Comparison of ENCODE assay signal across 13 mouse cellular contexts in the genomic region with DNA sequence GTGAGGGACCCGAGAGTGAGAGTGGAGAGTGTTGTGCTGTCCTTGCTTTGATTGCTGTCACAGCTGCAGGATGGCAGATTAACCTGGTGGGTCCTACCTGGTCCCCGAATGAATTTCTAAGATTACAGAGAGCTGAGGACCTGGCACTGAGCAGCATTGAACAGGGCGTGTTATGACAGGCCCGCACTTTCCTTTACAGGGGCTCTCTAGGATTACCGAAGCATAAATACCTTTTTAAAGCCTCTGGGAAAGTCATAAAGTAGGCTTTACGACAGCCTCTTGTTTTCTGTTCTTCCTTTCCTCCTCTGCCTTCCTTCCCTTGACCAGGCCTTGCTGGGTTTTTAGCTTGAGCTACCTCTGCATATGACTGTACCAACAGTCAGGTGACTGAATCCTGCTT.
DNase-seq lines count a peak whose midpoint lies in the region; ATAC-seq and TF ChIP-seq lines count a peak whose summit lies in the region.
"Had no signal": no experiment of that assay in that cellular context is flagged by ENCODE, and none has a peak within 500 bp of the region (broad histone marks: within the 10 kb centered on the region; RNA-seq: fewer than 3 reads in every experiment).

No protein-coding gene starts in this region.

- H3K36me3 ChIP-seq in heart, embryonic 13.5 days: no peaks in the 10 kb centered on the region
- no peaks in the 10 kb centered on the region for H3K36me3 ChIP-seq in heart, embryonic 12.5 days
- H3K36me3 ChIP-seq in lung, embryonic 16.5 days (ENCODE audit: control insufficient read depth, insufficient read depth, low read length): no peaks in the 10 kb centered on the region
- H3K36me3 ChIP-seq in intestine, postnatal 0 days (ENCODE audit: control insufficient read depth, insufficient read depth): no peaks in the 10 kb centered on the region
- H3K36me3 ChIP-seq in stomach, postnatal 0 days (ENCODE audit: control insufficient read depth, insufficient read depth, low read length): no peaks in the 10 kb centered on the region

- H3K4me2 ChIP-seq in heart, embryonic 13.5 days: no peak overlapping the region
- no peak overlapping the region for H3K4me2 ChIP-seq in heart, embryonic 12.5 days
- H3K4me2 ChIP-seq in lung, embryonic 16.5 days (ENCODE audit: low read depth, low read length): no peak overlapping the region
- H3K4me2 ChIP-seq in intestine, postnatal 0 days (replicated peaks; ENCODE audit: low read depth): no peak overlapping the region
- H3K4me2 ChIP-seq in stomach, postnatal 0 days (replicated peaks; ENCODE audit: low read depth): no peak overlapping the region

- 75% methylated on average over 6 of the region's 6 CpGs for WGBS in heart, embryonic 13.5 days
- 78% methylated on average over 6 of the region's 6 CpGs for WGBS in heart, embryonic 12.5 days
- 67% methylated on average over 6 of the region's 6 CpGs for WGBS in lung, embryonic 16.5 days
- 27% methylated on average over 6 of the region's 6 CpGs for whole genome bisulfite sequencing in intestine, postnatal 0 days
- WGBS in stomach, postnatal 0 days: 27% methylated on average over 6 of the region's 6 CpGs

- H3K4me3 ChIP-seq in heart, embryonic 13.5 days: no peak overlapping the region
- H3K4me3 ChIP-seq in heart, embryonic 12.5 days: no peak overlapping the region
- no peak overlapping the region for H3K4me3 ChIP-seq in lung, embryonic 16.5 days (ENCODE audit: low read length)
- no peak overlapping the region for H3K4me3 ChIP-seq in intestine, postnatal 0 days (ENCODE audit: low read depth, low read length)
- no peak overlapping the region for H3K4me3 ChIP-seq in stomach, postnatal 0 days (ENCODE audit: low read depth, low read length)

- peak overlapping the region; percentile 13 for H3K27ac ChIP-seq in heart, embryonic 13.5 days (replicated peaks)
- no peak overlapping the region for H3K27ac ChIP-seq in heart, embryonic 12.5 days (ENCODE audit: poor library complexity, severe bottlenecking)
- H3K27ac ChIP-seq in lung, embryonic 16.5 days (ENCODE audit: low read length): peak overlapping the region; percentile 71
- peak overlapping the region; percentile 41 for H3K27ac ChIP-seq in intestine, postnatal 0 days (ENCODE audit: low read depth, low read length)
- peak overlapping the region; percentile 98 for H3K27ac ChIP-seq in stomach, postnatal 0 days (replicated peaks)

- H3K27me3 ChIP-seq in heart, embryonic 13.5 days (replicated peaks): no peaks in the 10 kb centered on the region
- H3K27me3 ChIP-seq in heart, embryonic 12.5 days (replicated peaks): no peaks in the 10 kb centered on the region
- no peaks in the 10 kb centered on the region for H3K27me3 ChIP-seq in lung, embryonic 16.5 days (ENCODE audit: control insufficient read depth, insufficient read depth, low read depth, low read length)
- no peaks in the 10 kb centered on the region for H3K27me3 ChIP-seq in intestine, postnatal 0 days (replicated peaks; ENCODE audit: control insufficient read depth, insufficient read depth, low read length)
- H3K27me3 ChIP-seq in stomach, postnatal 0 days (ENCODE audit: control insufficient read depth, insufficient read depth, low read length): no peaks in the 10 kb centered on the region

- H3K9ac ChIP-seq in heart, embryonic 13.5 days: no peak overlapping the region
- no peak overlapping the region for H3K9ac ChIP-seq in heart, embryonic 12.5 days
- H3K9ac ChIP-seq in lung, embryonic 16.5 days (ENCODE audit: low read length): no peak overlapping the region
- H3K9ac ChIP-seq in intestine, postnatal 0 days (ENCODE audit: low read depth, low read length): no peak overlapping the region
- peak overlapping the region; percentile 47 for H3K9ac ChIP-seq in stomach, postnatal 0 days (ENCODE audit: low read length)

- TF ChIP-seq EP300 in stomach, postnatal 0 days (optimal IDR thresholded peaks at IDR 0.05): no peak

- no peak for ATAC-seq in heart, embryonic 13.5 days (ENCODE audit: extremely low read depth, insufficient number of reproducible peaks, low FRiP score, low TSS enrichment)
- no peak for ATAC-seq in heart, embryonic 12.5 days (ENCODE audit: insufficient number of reproducible peaks, low FRiP score)
- no peak for ATAC-seq in lung, embryonic 16.5 days (ENCODE audit: low read depth)
- ATAC-seq in intestine, postnatal 0 days: no peak; the same call in 1 of the 2 replicates
- no peak for ATAC-seq in stomach, postnatal 0 days (ENCODE audit: low FRiP score, low TSS enrichment)
- ATAC-seq: midbrain, embryonic 16.5 days had no signal

- TF ChIP-seq CTCF in intestine, postnatal 0 days (IDR thresholded peaks at IDR 0.05; ENCODE audit: low read depth): no peak
- no peak for TF ChIP-seq CTCF in stomach, postnatal 0 days (IDR thresholded peaks at IDR 0.05; ENCODE audit: low read depth)

- no peaks in the 10 kb centered on the region for H3K9me3 ChIP-seq in heart, embryonic 13.5 days
- no peaks in the 10 kb centered on the region for H3K9me3 ChIP-seq in heart, embryonic 12.5 days (replicated peaks)
- H3K9me3 ChIP-seq in lung, embryonic 16.5 days (ENCODE audit: control insufficient read depth, low read length): no peaks in the 10 kb centered on the region
- H3K9me3 ChIP-seq in intestine, postnatal 0 days (ENCODE audit: control insufficient read depth): no peaks in the 10 kb centered on the region
- no peaks in the 10 kb centered on the region for H3K9me3 ChIP-seq in stomach, postnatal 0 days (ENCODE audit: control insufficient read depth, low read length)

- DNase-seq in lung, postnatal 25 days (ENCODE audit: low spot score): no peak
- no peak for DNase-seq in stomach, postnatal 0 days (ENCODE audit: low spot score)
- DNase-seq in retina, embryonic 14.5 days (ENCODE audit: low spot score): no peak
- DNase-seq in left cerebral cortex, adult 11 months (ENCODE audit: low spot score): no peak
- DNase-seq: adrenal gland, postnatal 25 days; cerebellum, adult 11-12 months; lung, adult 18-20 months; thymus, postnatal 36 days had no signal

- H3K4me1 ChIP-seq in heart, embryonic 13.5 days: peaks cover 70% of the 10 kb centered on the region
- peaks cover 61% of the 10 kb centered on the region for H3K4me1 ChIP-seq in heart, embryonic 12.5 days (replicated peaks)
- peaks cover 44% of the 10 kb centered on the region for H3K4me1 ChIP-seq in lung, embryonic 16.5 days (replicated peaks; ENCODE audit: control insufficient read depth, insufficient read depth, low read length)
- H3K4me1 ChIP-seq in intestine, postnatal 0 days (replicated peaks; ENCODE audit: control insufficient read depth, insufficient read depth, low read length): peaks cover 8% of the 10 kb centered on the region; the same call in 1 of the 2 replicates
- H3K4me1 ChIP-seq in stomach, postnatal 0 days (replicated peaks; ENCODE audit: control insufficient read depth, insufficient read depth): peaks cover 20% of the 10 kb centered on the region
